Mouse (Mus musculus): ENCODE data around the gene Lor. TPM values are rescaled to one million over a fixed set of nuclear protein-coding genes. Genes with fewer than 3 reads are reported as not detected.

The Lor gene
- polyA plus RNA-seq, 1 experiment, result not detected

DNA sequence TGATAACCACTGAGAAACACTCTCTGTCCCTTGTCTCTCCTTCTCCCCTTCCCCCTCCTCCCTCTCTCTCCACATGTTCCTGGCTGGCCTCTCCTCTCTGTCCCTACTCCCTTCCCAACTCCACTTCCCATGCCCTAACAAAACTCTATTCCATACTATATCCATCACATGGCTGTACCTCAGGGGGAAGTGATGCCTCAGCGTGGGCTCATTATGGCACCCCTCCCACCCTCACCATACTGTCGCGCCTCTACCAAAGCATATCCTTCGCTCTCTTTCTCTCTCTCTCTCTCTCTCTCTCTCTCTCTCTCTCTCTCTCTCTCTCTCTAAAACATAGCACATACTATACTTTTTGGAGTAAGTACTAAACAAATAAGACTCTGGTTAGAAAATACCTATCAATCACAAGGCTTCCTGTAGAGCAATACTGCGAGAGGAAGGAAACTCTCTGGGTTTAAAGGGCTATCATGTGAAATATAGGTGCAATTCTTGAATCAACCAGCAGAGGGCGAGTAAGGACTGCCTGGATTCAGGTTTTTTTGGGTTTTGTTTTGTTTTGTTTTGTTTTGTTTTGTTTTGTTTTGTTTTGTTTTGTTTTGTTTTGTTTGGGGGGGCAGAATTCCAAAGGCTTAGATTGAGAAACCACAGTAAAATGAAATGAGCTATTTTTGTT lies 32.4 kb downstream of the Lor start:
- H3K27ac ChIP-seq (ENCODE audit: insufficient read depth, low read length), result no peak overlapping the region
- no peak for TF ChIP-seq POLR2A (IDR thresholded peaks at IDR 0.05; ENCODE audit: low read depth, low read length)
- TF ChIP-seq CTCF (IDR thresholded peaks at IDR 0.05; ENCODE audit: borderline replicate concordance, insufficient read depth, low read length), result no peak
- H3K4me1 ChIP-seq (ENCODE audit: control insufficient read depth, insufficient read depth, low read length), result no peaks in the 10 kb centered on the region
- H3K4me3 ChIP-seq (ENCODE audit: insufficient read depth, low read length), result no peak overlapping the region

DNA sequence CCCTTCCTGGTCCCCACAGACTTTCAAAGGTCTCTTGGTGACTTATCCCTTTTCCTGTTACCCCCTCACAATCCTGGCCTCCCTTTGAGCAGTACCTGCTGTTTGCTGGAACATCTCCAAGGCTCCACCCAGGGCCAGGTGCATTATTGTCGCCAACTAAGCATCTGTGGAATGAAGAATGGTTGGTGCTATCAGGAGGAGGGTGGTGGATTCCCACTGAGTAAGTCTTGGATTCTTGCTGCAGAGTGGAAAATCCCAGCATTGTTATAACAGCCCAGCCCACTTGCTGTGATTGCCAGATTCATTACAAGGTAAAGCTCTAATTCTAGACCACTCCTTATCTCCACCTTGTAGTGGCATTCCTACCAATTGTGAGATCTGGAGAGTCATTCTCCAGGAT lies 49.0 kb downstream of the Lor start:
- no peak for TF ChIP-seq CTCF (IDR thresholded peaks at IDR 0.05; ENCODE audit: borderline replicate concordance, insufficient read depth, low read length)
- TF ChIP-seq POLR2A (IDR thresholded peaks at IDR 0.05; ENCODE audit: low read depth, low read length), result no peak

DNA sequence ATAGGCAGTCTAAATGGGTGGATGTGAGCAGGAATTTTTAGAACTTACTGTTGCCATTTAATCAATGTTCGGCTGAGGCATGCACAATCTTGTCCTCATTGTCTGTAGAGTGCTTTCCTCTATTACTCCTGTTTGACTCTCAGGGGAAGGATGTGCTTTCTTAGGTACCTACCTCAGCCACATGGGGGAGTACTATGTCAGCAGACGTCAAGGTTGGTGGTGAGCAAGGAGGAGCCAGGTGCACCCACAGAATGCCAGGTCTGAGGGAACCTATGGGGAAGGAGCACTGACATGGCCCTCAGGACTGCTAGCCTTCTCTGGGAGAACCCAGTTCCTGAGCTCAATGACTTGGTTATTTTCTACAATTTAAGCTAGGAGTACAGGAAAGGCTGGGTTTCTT lies 49.7 kb downstream of the Lor start:
- TF ChIP-seq POLR2A (IDR thresholded peaks at IDR 0.05; ENCODE audit: low read depth, low read length), result no peak
- no peak for TF ChIP-seq CTCF (IDR thresholded peaks at IDR 0.05; ENCODE audit: borderline replicate concordance, insufficient read depth, low read length)
- H3K27ac ChIP-seq (ENCODE audit: insufficient read depth, low read length), result no peak overlapping the region
- no peak overlapping the region for H3K4me3 ChIP-seq (ENCODE audit: insufficient read depth, low read length)
- no peaks in the 10 kb centered on the region for H3K4me1 ChIP-seq (ENCODE audit: control insufficient read depth, insufficient read depth, low read length)

More for the DNA sequence above, 49.0 kb downstream of the Lor start:
- Histone ChIP-seq H3K4me1 (ENCODE audit: control insufficient read depth, insufficient read depth, low read length) (no peaks in the 10 kb centered on the region), H3K27ac (ENCODE audit: insufficient read depth, low read length) (no peak overlapping the region), H3K4me3 (ENCODE audit: insufficient read depth, low read length) (no peak overlapping the region)

Other genes with a start within 250 kb of the Lor start
- gene Pglyrp3, start 68.6 kb downstream of the Lor start, polyA plus RNA-seq (2011; ENCODE audit: insufficient read length, low read depth, missing spikeins), result not detected in 2 replicates
- gene Prr9, start 40.8 kb upstream of the Lor start, polyA plus RNA-seq (2011; ENCODE audit: insufficient read length, low read depth, missing spikeins), result 0.42 TPM in 1 of 2 replicates, not detected in the other
- gene Lelp1, start 59.6 kb upstream of the Lor start, polyA plus RNA-seq (2011; ENCODE audit: insufficient read length, low read depth, missing spikeins), result not detected in 2 replicates
- gene Sprr2a1, start 132.7 kb upstream of the Lor start, polyA plus RNA-seq (2011; ENCODE audit: insufficient read length, low read depth, missing spikeins), result not detected in 2 replicates
- not detected in 2 replicates for gene Sprr2a2, start 132.8 kb upstream of the Lor start, polyA plus RNA-seq (2011; ENCODE audit: insufficient read length, low read depth, missing spikeins)
- not detected in 2 replicates for gene Sprr2a3, start 202.3 kb upstream of the Lor start, polyA plus RNA-seq (2011; ENCODE audit: insufficient read length, low read depth, missing spikeins)
- not detected in 2 replicates for gene Sprr2b, start 233.5 kb upstream of the Lor start, polyA plus RNA-seq (2011; ENCODE audit: insufficient read length, low read depth, missing spikeins)